Mouse (Mus musculus): Measurements from ENCODE around the gene Atp2a3. TPM values are rescaled to one million over a fixed set of nuclear protein-coding genes. Genes with fewer than 3 reads are reported as not detected.

Gene Atp2a3
- polyA plus RNA-seq, 1 experiment from 2014 or later, result 1.5 TPM

DNA sequence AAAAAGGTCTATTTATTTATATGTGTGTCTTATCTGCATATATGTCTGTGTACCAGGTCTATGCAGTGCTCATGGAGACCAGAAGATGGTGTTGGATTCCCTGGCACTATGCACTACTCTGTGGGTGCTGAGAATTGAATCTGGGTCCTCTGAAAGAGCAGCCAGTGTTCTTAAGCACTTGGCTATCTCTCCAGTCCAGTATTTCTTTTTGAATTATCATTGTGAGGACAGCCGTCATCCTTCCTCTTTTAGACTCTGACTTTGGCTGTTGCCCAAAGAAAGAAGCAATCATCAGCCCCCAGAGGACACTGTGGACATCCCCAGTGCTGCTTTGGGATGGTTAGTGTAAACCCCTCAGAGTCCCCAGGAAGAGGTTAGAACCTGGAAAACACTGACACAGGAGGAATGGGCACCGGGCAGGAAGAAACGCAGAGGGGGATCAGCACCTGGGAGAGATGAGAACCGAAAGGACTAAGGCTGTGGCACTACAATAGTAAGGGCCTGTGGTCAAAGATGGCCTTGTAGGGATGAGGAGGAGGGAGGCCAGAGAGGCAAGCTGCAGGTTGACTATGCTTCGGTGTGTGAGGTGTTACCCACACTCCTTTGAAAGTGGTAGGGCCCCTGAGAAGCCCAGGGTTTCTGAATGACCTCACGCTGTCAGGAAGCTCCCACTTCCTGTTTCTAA lies 15.0 kb upstream of the Atp2a3 start:
- H3K27ac ChIP-seq, result no peak overlapping the region
- 55% methylated on average over 6 of the region's 6 CpGs for WGBS
- no peak for ATAC-seq (ENCODE audit: insufficient number of reproducible peaks, insufficient read depth, low FRiP score, low TSS enrichment, low read depth)
- H3K4me3 ChIP-seq (replicated peaks), result no peak overlapping the region
- H3K4me2 ChIP-seq, result no peak overlapping the region
- no peaks in the 10 kb centered on the region for H3K27me3 ChIP-seq
- 0 out of 2 replicates have a peak, but pooled peaks cover 3% of the 10 kb centered on the region for H3K9me3 ChIP-seq
- no peaks in the 10 kb centered on the region for H3K36me3 ChIP-seq
- H3K4me1 ChIP-seq (replicated peaks), result peaks cover 9% of the 10 kb centered on the region
- no peak overlapping the region; the same call in 1 of the 2 replicates for H3K9ac ChIP-seq (replicated peaks)

- H3K27ac ChIP-seq, result no peak overlapping the region
- no peak overlapping the region for H3K9ac ChIP-seq (replicated peaks)
- H3K9me3 ChIP-seq, result 0 out of 2 replicates have a peak, but pooled peaks cover 3% of the 10 kb centered on the region
- 50% methylated on average over 6 of the region's 6 CpGs for WGBS
- no peak overlapping the region for H3K4me2 ChIP-seq
- no peak for ATAC-seq (ENCODE audit: insufficient number of reproducible peaks, insufficient read depth, low FRiP score, low TSS enrichment, low read depth)
- peaks cover 14% of the 10 kb centered on the region for H3K4me1 ChIP-seq (replicated peaks)
- H3K36me3 ChIP-seq, result no peaks in the 10 kb centered on the region
- H3K4me3 ChIP-seq (replicated peaks), result no peak overlapping the region
- H3K27me3 ChIP-seq, result no peaks in the 10 kb centered on the region
Measured at GRCm38 (mm10) chr11:72946560-72947119, 14.3 kb upstream of the Atp2a3 start.

GRCm38 (mm10) chr11:72947840-72948239 lies 13.1 kb upstream of the Atp2a3 start:
- H3K4me2 ChIP-seq, result no peak overlapping the region
- no peak overlapping the region for H3K4me3 ChIP-seq (replicated peaks)
- no peaks in the 10 kb centered on the region for H3K27me3 ChIP-seq
- H3K27ac ChIP-seq, result no peak overlapping the region
- WGBS, result 74% methylated on average over 11 of the region's 11 CpGs
- no peak for ATAC-seq (ENCODE audit: insufficient number of reproducible peaks, insufficient read depth, low FRiP score, low TSS enrichment, low read depth)
- 0 out of 2 replicates have a peak, but pooled peaks cover 3% of the 10 kb centered on the region for H3K9me3 ChIP-seq
- H3K9ac ChIP-seq (replicated peaks), result no peak overlapping the region
- peaks cover 14% of the 10 kb centered on the region for H3K4me1 ChIP-seq (replicated peaks)
- H3K36me3 ChIP-seq, result no peaks in the 10 kb centered on the region

DNA sequence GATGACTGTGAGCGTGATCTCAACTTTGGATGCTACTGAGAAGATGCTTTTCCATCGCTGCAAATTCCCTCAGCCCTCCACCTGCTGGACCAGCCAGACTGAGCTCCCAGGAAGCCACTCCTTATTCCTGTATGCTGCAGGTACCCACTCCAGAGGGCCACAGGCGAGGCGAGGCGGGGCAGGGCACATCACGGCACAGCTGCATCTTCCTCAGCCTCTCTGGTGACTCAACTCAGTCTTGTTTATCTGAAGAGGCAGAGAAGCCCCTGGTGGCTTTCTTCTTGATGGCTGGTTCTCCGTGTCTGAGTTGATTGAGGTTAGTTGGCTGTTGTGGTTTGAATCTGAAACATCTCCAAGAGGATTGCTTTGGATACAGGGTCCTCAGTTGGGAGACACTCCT lies 12.7 kb upstream of the Atp2a3 start:
- 0 out of 2 replicates have a peak, but pooled peaks cover 3% of the 10 kb centered on the region for H3K9me3 ChIP-seq
- peaks cover 14% of the 10 kb centered on the region for H3K4me1 ChIP-seq (replicated peaks)
- H3K4me3 ChIP-seq (replicated peaks), result no peak overlapping the region
- no peak overlapping the region for H3K4me2 ChIP-seq
- no peak for ATAC-seq (ENCODE audit: insufficient number of reproducible peaks, insufficient read depth, low FRiP score, low TSS enrichment, low read depth)
- 76% methylated on average over 7 of the region's 7 CpGs for WGBS
- H3K27ac ChIP-seq, result no peak overlapping the region
- H3K27me3 ChIP-seq, result no peaks in the 10 kb centered on the region
- H3K36me3 ChIP-seq, result no peaks in the 10 kb centered on the region
- no peak overlapping the region for H3K9ac ChIP-seq (replicated peaks)

GRCm38 (mm10) chr11:72951137-72952000 lies 9.6 kb upstream of the Atp2a3 start:
- H3K27ac ChIP-seq, result no peak overlapping the region
- no peak overlapping the region for H3K4me2 ChIP-seq
- peaks cover 10% of the 10 kb centered on the region for H3K4me1 ChIP-seq (replicated peaks)
- ATAC-seq (ENCODE audit: insufficient number of reproducible peaks, insufficient read depth, low FRiP score, low TSS enrichment, low read depth), result no peak
- H3K9ac ChIP-seq (replicated peaks), result no peak overlapping the region
- H3K9me3 ChIP-seq, result 0 out of 2 replicates have a peak, but pooled peaks cover 3% of the 10 kb centered on the region
- WGBS, result 61% methylated on average over 22 of the region's 22 CpGs
- H3K4me3 ChIP-seq (replicated peaks), result no peak overlapping the region
- no peaks in the 10 kb centered on the region for H3K27me3 ChIP-seq
- H3K36me3 ChIP-seq, result no peaks in the 10 kb centered on the region

DNA sequence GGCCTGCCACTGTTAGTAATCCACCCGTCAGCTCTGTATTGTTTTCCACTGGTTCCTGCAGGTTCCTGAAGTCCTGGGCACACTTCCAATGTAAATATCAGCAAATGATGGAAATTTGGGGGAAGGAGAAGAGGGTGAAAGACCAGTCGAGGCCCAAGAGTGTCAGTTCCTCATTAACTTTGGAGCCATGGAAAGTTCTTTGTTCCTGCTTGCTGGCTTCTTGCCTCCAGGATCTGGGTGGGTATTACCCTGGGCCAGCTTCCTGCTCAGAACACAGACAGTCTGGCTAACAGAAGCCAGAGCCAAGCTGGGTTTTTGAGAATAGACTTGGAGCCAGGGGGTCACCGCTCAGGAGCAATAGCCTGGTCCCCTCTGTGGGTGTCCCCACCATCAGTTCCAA lies 8.7 kb upstream of the Atp2a3 start:
- H3K4me1 ChIP-seq (replicated peaks), result peaks cover 6% of the 10 kb centered on the region
- 0 out of 2 replicates have a peak, but pooled peaks cover 3% of the 10 kb centered on the region for H3K9me3 ChIP-seq
- no peak overlapping the region for H3K4me2 ChIP-seq
- whole genome bisulfite sequencing, result 71% methylated on average over 3 of the region's 3 CpGs
- ATAC-seq (ENCODE audit: insufficient number of reproducible peaks, insufficient read depth, low FRiP score, low TSS enrichment, low read depth), result no peak
- no peaks in the 10 kb centered on the region for H3K27me3 ChIP-seq
- H3K36me3 ChIP-seq, result no peaks in the 10 kb centered on the region
- H3K27ac ChIP-seq, result peak overlapping the region; percentile 53
- no peak overlapping the region for H3K9ac ChIP-seq (replicated peaks)
- H3K4me3 ChIP-seq (replicated peaks), result no peak overlapping the region

DNA sequence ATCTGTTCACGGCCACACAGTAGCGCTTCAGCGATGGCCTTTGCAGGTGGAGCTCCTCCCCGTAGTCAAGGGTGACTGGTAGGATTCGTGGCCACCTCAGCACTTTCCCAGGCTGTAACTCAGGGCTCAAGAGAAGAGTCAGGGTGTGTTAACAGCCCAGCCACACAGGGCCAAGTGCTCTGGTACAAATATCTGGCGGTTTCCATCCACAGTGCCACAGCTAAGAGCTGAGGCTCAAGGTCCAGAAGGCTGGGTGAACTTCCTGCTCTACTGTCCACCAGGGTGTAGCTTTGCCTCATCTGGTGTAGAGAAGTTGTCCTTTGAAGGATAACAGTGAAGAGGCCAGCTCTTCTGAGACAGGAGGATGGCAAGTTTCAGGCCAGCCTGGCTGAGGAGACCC lies 8.3 kb upstream of the Atp2a3 start:
- H3K4me2 ChIP-seq, result no peak overlapping the region
- peak overlapping the region; percentile 53 for H3K27ac ChIP-seq
- 0 out of 2 replicates have a peak, but pooled peaks cover 3% of the 10 kb centered on the region for H3K9me3 ChIP-seq
- H3K4me1 ChIP-seq (replicated peaks), result peaks cover 6% of the 10 kb centered on the region
- H3K36me3 ChIP-seq, result no peaks in the 10 kb centered on the region
- 86% methylated on average over 6 of the region's 6 CpGs for WGBS
- ATAC-seq (ENCODE audit: insufficient number of reproducible peaks, insufficient read depth, low FRiP score, low TSS enrichment, low read depth), result no peak
- no peak overlapping the region for H3K4me3 ChIP-seq (replicated peaks)
- H3K9ac ChIP-seq (replicated peaks), result no peak overlapping the region
- peaks cover 2% of the 10 kb centered on the region; the same call in 1 of the 2 replicates for H3K27me3 ChIP-seq

DNA sequence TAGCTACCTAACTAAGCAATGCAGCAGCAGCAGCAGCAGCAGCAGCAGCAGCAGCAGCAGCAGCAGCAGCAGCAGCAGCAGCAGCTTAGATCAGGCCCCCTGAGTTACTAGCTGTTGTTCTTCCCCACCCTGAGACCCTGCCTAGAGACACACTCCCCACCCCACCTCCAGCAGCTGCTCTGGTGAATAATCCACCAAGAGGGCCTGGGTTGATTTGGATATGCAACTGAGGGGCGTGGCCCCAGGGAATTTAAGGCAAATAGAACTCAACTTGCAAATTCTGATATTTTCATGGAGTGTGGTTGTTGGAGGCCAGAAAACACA lies 7.9 kb upstream of the Atp2a3 start:
- H3K9ac ChIP-seq (replicated peaks), result no peak overlapping the region
- H3K9me3 ChIP-seq, result 0 out of 2 replicates have a peak, but pooled peaks cover 3% of the 10 kb centered on the region
- H3K4me3 ChIP-seq (replicated peaks), result no peak overlapping the region
- 72% methylated on average over 1 of the region's 1 CpGs for WGBS
- no peak overlapping the region for H3K4me2 ChIP-seq
- H3K36me3 ChIP-seq, result no peaks in the 10 kb centered on the region
- no peak for ATAC-seq (ENCODE audit: insufficient number of reproducible peaks, insufficient read depth, low FRiP score, low TSS enrichment, low read depth)
- no peak overlapping the region for H3K27ac ChIP-seq
- H3K4me1 ChIP-seq (replicated peaks), result peaks cover 6% of the 10 kb centered on the region
- peaks cover 5% of the 10 kb centered on the region; the same call in 1 of the 2 replicates for H3K27me3 ChIP-seq

DNA sequence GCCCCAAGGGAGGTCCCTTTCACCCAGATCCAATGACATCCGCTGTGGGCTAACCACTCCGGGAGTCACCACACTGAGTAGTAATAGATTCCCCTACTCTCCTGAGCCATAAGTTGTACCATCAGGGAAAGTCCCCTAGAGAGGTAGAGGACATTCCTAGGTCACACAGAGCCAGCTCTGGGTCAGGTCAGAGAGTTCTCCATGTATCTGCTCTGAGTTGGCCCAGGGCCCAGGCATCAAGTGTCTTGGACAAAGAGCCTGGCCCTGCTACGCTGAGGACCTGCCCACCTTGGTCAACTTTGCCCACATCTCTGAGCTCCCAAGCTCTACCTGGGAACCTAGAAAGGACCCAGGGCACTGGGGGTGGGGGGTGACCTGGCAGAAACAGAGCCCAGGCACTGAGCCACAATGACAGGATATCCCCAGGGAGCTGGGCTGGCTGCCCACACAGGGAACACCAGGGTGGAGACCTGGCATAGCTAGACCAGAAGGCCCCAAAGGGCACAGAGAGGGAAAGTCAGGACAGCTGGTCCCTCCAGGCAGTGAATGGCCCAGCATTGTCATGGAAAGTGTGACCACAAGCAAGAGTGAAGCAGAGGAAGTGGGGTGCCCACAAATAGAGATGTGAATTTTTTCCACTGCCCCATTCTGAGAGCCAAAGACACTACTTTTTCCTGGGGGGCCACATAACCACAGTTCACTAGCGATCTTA lies 7.4 kb upstream of the Atp2a3 start:
- H3K36me3 ChIP-seq, result no peaks in the 10 kb centered on the region
- ATAC-seq (ENCODE audit: insufficient number of reproducible peaks, insufficient read depth, low FRiP score, low TSS enrichment, low read depth), result no peak
- H3K27ac ChIP-seq, result no peak overlapping the region
- H3K9me3 ChIP-seq, result 0 out of 2 replicates have a peak, but pooled peaks cover 3% of the 10 kb centered on the region
- no peak overlapping the region for H3K4me2 ChIP-seq
- H3K4me1 ChIP-seq (replicated peaks), result peaks cover 6% of the 10 kb centered on the region
- no peak overlapping the region for H3K4me3 ChIP-seq (replicated peaks)
- 87% methylated on average over 4 of the region's 4 CpGs for WGBS
- no peak overlapping the region for H3K9ac ChIP-seq (replicated peaks)
- peaks cover 10% of the 10 kb centered on the region for H3K27me3 ChIP-seq

- no peak overlapping the region for H3K27ac ChIP-seq
- 0 out of 2 replicates have a peak, but pooled peaks cover 3% of the 10 kb centered on the region for H3K9me3 ChIP-seq
- whole genome bisulfite sequencing, result 88% methylated on average over 4 of the region's 4 CpGs
Measured at GRCm38 (mm10) chr11:72954216-72954615, 6.8 kb upstream of the Atp2a3 start.

More at GRCm38 (mm10) chr11:72954216-72954615, 6.8 kb upstream of the Atp2a3 start:
- H3K4me1 ChIP-seq (replicated peaks), result peaks cover 6% of the 10 kb centered on the region
- no peak overlapping the region for H3K4me2 ChIP-seq
- no peak overlapping the region for H3K4me3 ChIP-seq (replicated peaks)
- H3K27me3 ChIP-seq, result peaks cover 16% of the 10 kb centered on the region
- no peak overlapping the region for H3K9ac ChIP-seq (replicated peaks)
- no peaks in the 10 kb centered on the region for H3K36me3 ChIP-seq
- ATAC-seq (ENCODE audit: insufficient number of reproducible peaks, insufficient read depth, low FRiP score, low TSS enrichment, low read depth), result no peak

Data from limb, embryonic 12.5 days (tissue).